Comparison of ENCODE assay signal across 17 mouse cellular contexts in genomic region chr12:8827014-8827715, GRCm38 (mm10).
"Had no signal": no experiment of that assay in that cellular context is flagged by ENCODE, and none has a peak within 500 bp of the region (broad histone marks: within the 10 kb centered on the region; RNA-seq: fewer than 3 reads in every experiment).

No protein-coding gene starts in this region.

- DNase-seq: kidney, postnatal 4 days; lung, postnatal 14 days; retina, postnatal 1 day; right cerebral cortex, postnatal 4 days; spleen, adult 18-20 months; thymus, adult 18-20 months; thymus, postnatal 14 days had no signal

- H3K9ac ChIP-seq: limb, embryonic 15.5 days; liver, embryonic 12.5 days; lung, embryonic 15.5 days; midbrain, embryonic 15.5 days; neural tube, embryonic 13.5 days had no signal

- H3K27ac ChIP-seq: layer of hippocampus, adult 2 months; left cerebral cortex, adult 2 months; limb, embryonic 15.5 days; liver, embryonic 12.5 days; lung, embryonic 15.5 days; macrophage; midbrain, embryonic 15.5 days; neural tube, embryonic 13.5 days had no signal

- H3K4me1 ChIP-seq: liver, embryonic 12.5 days; lung, embryonic 15.5 days; megakaryocyte, embryonic 14.5 days; midbrain, embryonic 15.5 days; neural tube, embryonic 13.5 days had no signal

- H3K4me2 ChIP-seq: limb, embryonic 15.5 days; liver, embryonic 12.5 days; lung, embryonic 15.5 days; midbrain, embryonic 11.5 days; midbrain, embryonic 15.5 days; neural tube, embryonic 13.5 days had no signal

- H3K27me3 ChIP-seq: limb, embryonic 15.5 days; liver, embryonic 12.5 days; lung, embryonic 15.5 days; midbrain, embryonic 15.5 days; neural tube, embryonic 13.5 days had no signal

- H3K9me3 ChIP-seq: limb, embryonic 15.5 days; liver, embryonic 12.5 days; lung, embryonic 15.5 days; midbrain, embryonic 15.5 days; neural tube, embryonic 13.5 days had no signal

- H3K4me3 ChIP-seq: layer of hippocampus, adult 2 months; left cerebral cortex, adult 2 months; limb, embryonic 15.5 days; liver, embryonic 12.5 days; lung, embryonic 15.5 days; megakaryocyte, embryonic 14.5 days; midbrain, embryonic 15.5 days; neural tube, embryonic 13.5 days had no signal

- H3K36me3 ChIP-seq: limb, embryonic 15.5 days; liver, embryonic 12.5 days; lung, embryonic 15.5 days; midbrain, embryonic 15.5 days; neural tube, embryonic 13.5 days had no signal

- ATAC-seq: liver, embryonic 12.5 days; midbrain, embryonic 15.5 days had no signal
